Mouse (Mus musculus) MEL (cell line): ENCODE results near the gene Mtx1. TPM values are rescaled to one million over a fixed set of nuclear protein-coding genes. Genes with fewer than 3 reads are reported as not detected.

Source experiments
- DNase-seq: peaks from one replicate; pipeline ENCODE4 v3.0.0; 2011; ENCODE audit warnings: low read depth, low spot score
- H3K27ac ChIP-seq: 2 replicates; pipeline ENCODE4 v1.5.1; 2012; ENCODE audit warnings: low read depth, mild to moderate bottlenecking, control low read depth, low read length, moderate library complexity; ENCODE audit not compliant: control insufficient read depth
- H3K27me3 ChIP-seq, 2 experiments: fragments of 150-350 bp in 1 of 2; sonication (generic) in 1 of 2; 2 replicates each; pipeline ENCODE4 v1.6.1; 2012; ENCODE audit warnings: low read length in 2 of 2, mild to moderate bottlenecking in 2 of 2, improper control_type of control experiment in 1 of 2, moderate library complexity in 1 of 2; ENCODE audit not compliant: insufficient read depth in 2 of 2, control insufficient read depth in 1 of 2
- H3K36me3 ChIP-seq, 2 experiments: 2 replicates each; pipeline ENCODE4 v1.6.1; 2012 to 2014; ENCODE audit warnings: low read length in 2 of 2, improper control_type of control experiment in 1 of 2, inconsistent platforms in 1 of 2, mild to moderate bottlenecking in 1 of 2; ENCODE audit not compliant: insufficient read depth in 2 of 2, control insufficient read depth in 1 of 2
- H3K4me1 ChIP-seq, 2 experiments: fragments of 150-350 bp in 1 of 2; sonication (generic) in 1 of 2; 2 replicates each; pipeline ENCODE4 v1.6.1; 2012; ENCODE audit warnings: low read length in 2 of 2, improper control_type of control experiment in 1 of 2, mild to moderate bottlenecking in 1 of 2; ENCODE audit not compliant: insufficient read depth in 2 of 2, control insufficient read depth in 1 of 2
- H3K4me3 ChIP-seq, 2 experiments: fragments of 150-350 bp in 1 of 2; sonication (generic) in 1 of 2; 2 replicates each; pipeline ENCODE4 v1.5.1; 2012; ENCODE audit warnings: low read depth in 2 of 2, low read length in 2 of 2, mild to moderate bottlenecking in 2 of 2, moderate library complexity in 2 of 2, control low read depth in 1 of 2, improper control_type of control experiment in 1 of 2; ENCODE audit not compliant: control insufficient read depth in 1 of 2, insufficient read depth in 1 of 2
- H3K79me2 ChIP-seq: 2 replicates; pipeline ENCODE4 v1.6.1; 2012; ENCODE audit warnings: mild to moderate bottlenecking, low read length, moderate library complexity; ENCODE audit not compliant: control insufficient read depth, poor library complexity, insufficient read depth
- H3K9ac ChIP-seq: 2 replicates; pipeline ENCODE4 v1.6.1; 2012; ENCODE audit warnings: low read depth, mild to moderate bottlenecking, control low read depth, low read length, moderate library complexity; ENCODE audit not compliant: control insufficient read depth, poor library complexity, severe bottlenecking
- H3K9me3 ChIP-seq: fragments of 150-350 bp; sonication (generic); replicated peaks from 2 replicates; pipeline ENCODE4 v1.6.1; 2012; ENCODE audit warnings: mild to moderate bottlenecking, low read length, improper control_type of control experiment, moderate library complexity; ENCODE audit not compliant: insufficient read depth
- BHLHE40 ChIP-seq: IDR thresholded peaks from 2 replicates; pipeline ENCODE4 v1.6.1; 2012; ENCODE audit warnings: low read depth, mild to moderate bottlenecking, inconsistent platforms, low read length, improper control_type of control experiment, borderline replicate concordance
- CHD1 ChIP-seq: IDR thresholded peaks from 2 replicates; pipeline ENCODE4 v1.6.1; 2012; ENCODE audit warnings: low read depth, mild to moderate bottlenecking, inconsistent platforms, low read length, improper control_type of control experiment
- CHD2 ChIP-seq: IDR thresholded peaks from 2 replicates; pipeline ENCODE4 v1.6.1; 2011; ENCODE audit warnings: low read length, improper control_type of control experiment
- CTCF ChIP-seq, 3 experiments: IDR thresholded peaks in 2 of 3; conservative IDR thresholded peaks in 1 of 3; 2 replicates each; pipeline ENCODE4 v1.5.1; 2011 to 2012; ENCODE audit warnings: low read length in 3 of 3, low read depth in 2 of 3, mild to moderate bottlenecking in 2 of 3, improper control_type of control experiment in 1 of 3, inconsistent platforms in 1 of 3, mixed read lengths in 1 of 3, moderate library complexity in 1 of 3; ENCODE audit not compliant: control insufficient read depth in 1 of 3, insufficient read depth in 1 of 3, poor library complexity in 1 of 3, severe bottlenecking in 1 of 3
- E2F4 ChIP-seq: IDR thresholded peaks from 2 replicates; pipeline ENCODE4 v1.6.1; 2011; ENCODE audit warnings: low read depth, low read length, improper control_type of control experiment, borderline replicate concordance
- EP300 ChIP-seq, 2 experiments: IDR thresholded peaks; 2 replicates each; pipeline ENCODE4 v1.6.1; 2011; ENCODE audit warnings: improper control_type of control experiment in 2 of 2, low read length in 2 of 2, low read depth in 1 of 2, mild to moderate bottlenecking in 1 of 2
- GABPA ChIP-seq: IDR thresholded peaks from 2 replicates; pipeline ENCODE4 v1.6.1; 2012; ENCODE audit warnings: low read depth, mild to moderate bottlenecking, inconsistent platforms, low read length, improper control_type of control experiment, moderate library complexity
- GATA1 ChIP-seq: IDR thresholded peaks from 2 replicates; pipeline ENCODE4 v1.6.1; 2011; ENCODE audit warnings: low read depth, low read length, improper control_type of control experiment
- HCFC1 ChIP-seq: IDR thresholded peaks from 2 replicates; pipeline ENCODE4 v1.6.1; 2012; ENCODE audit warnings: low read depth, mild to moderate bottlenecking, inconsistent platforms, low read length, improper control_type of control experiment, moderate library complexity
- MAFK ChIP-seq: IDR thresholded peaks from 2 replicates; pipeline ENCODE4 v1.6.1; 2011; ENCODE audit warnings: low read depth, mild to moderate bottlenecking, low read length, improper control_type of control experiment, borderline replicate concordance
- MAZ ChIP-seq: IDR thresholded peaks from 2 replicates; pipeline ENCODE4 v1.6.1; 2012; ENCODE audit warnings: low read depth, mild to moderate bottlenecking, inconsistent platforms, low read length, improper control_type of control experiment
- MEF2A ChIP-seq: IDR thresholded peaks from 2 replicates; pipeline ENCODE4 v1.6.1; 2014; ENCODE audit warnings: low read depth, mild to moderate bottlenecking, inconsistent platforms, low read length, improper control_type of control experiment; ENCODE audit not compliant: poor library complexity, insufficient replicate concordance, severe bottlenecking; ENCODE audit errors: extremely low read depth
- MXI1 ChIP-seq: IDR thresholded peaks from 2 replicates; pipeline ENCODE4 v1.6.1; 2011; ENCODE audit warnings: mild to moderate bottlenecking, low read depth, low read length, improper control_type of control experiment
- MYB ChIP-seq: IDR thresholded peaks from 2 replicates; pipeline ENCODE4 v1.6.1; 2011; ENCODE audit warnings: mild to moderate bottlenecking, low read depth, low read length, improper control_type of control experiment
- MYC ChIP-seq: IDR thresholded peaks from 2 replicates; pipeline ENCODE4 v1.6.1; 2011; ENCODE audit warnings: low read depth, mild to moderate bottlenecking, low read length, improper control_type of control experiment, moderate library complexity
- NELFE ChIP-seq: IDR thresholded peaks from 2 replicates; pipeline ENCODE4 v1.6.1; 2011; ENCODE audit warnings: low read depth, low read length, improper control_type of control experiment
- POLR2AphosphoS2 ChIP-seq: IDR thresholded peaks from 2 replicates; pipeline ENCODE4 v1.6.1; 2011; ENCODE audit warnings: low read length, improper control_type of control experiment
- RCOR1 ChIP-seq: IDR thresholded peaks from 2 replicates; pipeline ENCODE4 v1.6.1; 2012; ENCODE audit warnings: low read depth, mild to moderate bottlenecking, inconsistent platforms, low read length, improper control_type of control experiment
- SIN3A ChIP-seq: IDR thresholded peaks from 2 replicates; pipeline ENCODE4 v1.6.1; 2012; ENCODE audit warnings: low read length, improper control_type of control experiment, inconsistent platforms
- TAL1 ChIP-seq: IDR thresholded peaks from 2 replicates; pipeline ENCODE4 v1.6.1; 2012; ENCODE audit warnings: mild to moderate bottlenecking, inconsistent platforms, low read length, moderate library complexity, mixed read lengths
- TBP ChIP-seq: IDR thresholded peaks from 2 replicates; pipeline ENCODE4 v1.8.0; 2011; ENCODE audit warnings: low read depth, low read length, improper control_type of control experiment
- UBTF ChIP-seq: IDR thresholded peaks from 2 replicates; pipeline ENCODE4 v1.6.1; 2012; ENCODE audit warnings: low read depth, mild to moderate bottlenecking, inconsistent platforms, low read length, improper control_type of control experiment, moderate library complexity, borderline replicate concordance; ENCODE audit not compliant: insufficient read depth
- USF1 ChIP-seq: IDR thresholded peaks from 2 replicates; pipeline ENCODE4 v1.6.1; 2014; ENCODE audit warnings: low read depth, mild to moderate bottlenecking, inconsistent platforms, low read length, improper control_type of control experiment, moderate library complexity
- ZC3H11A ChIP-seq: IDR thresholded peaks from 2 replicates; pipeline ENCODE4 v1.6.1; 2012; ENCODE audit warnings: low read depth, mild to moderate bottlenecking, inconsistent platforms, low read length, improper control_type of control experiment
- ZNF384 ChIP-seq: IDR thresholded peaks from 2 replicates; pipeline ENCODE4 v1.6.1; 2012; ENCODE audit warnings: low read depth, mild to moderate bottlenecking, inconsistent platforms, low read length, improper control_type of control experiment
- polyA plus RNA-seq, 2 experiments: library from polyadenylated mRNA; stranded (reverse) in 1 of 2; unstranded in 1 of 2; fragments of >175 nt in 1 of 2; fragments of >200 nt in 1 of 2; gene quantifications; 2 replicates each; pipeline versions ENCODE4 v1.2.1 to v1.2.4; 2012; ENCODE audit warnings: low replicate concordance in 2 of 2, low read depth in 1 of 2; ENCODE audit not compliant: insufficient read length in 2 of 2, insufficient read depth in 1 of 2, missing spikeins in 1 of 2
- total RNA-seq: library from RNA; depleted of rRNA; stranded (reverse); fragments of 300-350 nt; gene quantifications from 2 replicates; pipeline ENCODE4 v1.2.3, GENCODE M21; 2012

The Mtx1 gene
- total and polyA plus RNA-seq, 3 experiments = 314 to 369 TPM; not detected in 1

DNA sequence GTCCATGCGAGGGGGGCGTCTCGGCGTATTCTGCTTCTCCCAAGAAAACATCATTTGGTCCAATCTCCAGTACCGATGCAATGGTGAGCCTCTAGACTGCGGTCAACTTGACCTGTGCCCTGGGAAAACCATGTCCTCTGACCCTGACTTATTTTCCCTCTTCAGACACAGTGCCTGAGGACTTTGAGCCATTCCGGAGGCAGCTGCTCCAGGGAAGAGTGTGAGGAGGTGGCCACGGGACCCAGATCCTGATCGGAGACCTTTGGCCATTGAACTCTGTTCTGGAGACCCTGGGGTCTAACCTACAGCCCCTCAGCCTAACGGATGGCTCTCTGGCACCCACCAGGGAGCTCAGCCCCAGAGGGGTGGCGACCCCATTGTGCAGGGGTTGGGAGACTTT, 527 bp downstream of the Mtx1 start:
- Histone ChIP-seq H3K9me3 (no peaks in the 10 kb centered on the region), H3K36me3 (peaks cover 0 to 2% of the 10 kb centered on the region in 2 experiments; a peak in 1 of 4 replicates), H3K4me1 (peaks cover 2 to 8% of the 10 kb centered on the region in 2 experiments; a peak in 3 of 4 replicates), H3K79me2 (no peaks in the 10 kb centered on the region), H3K27ac (no peak overlapping the region), H3K27me3 (no peaks in the 10 kb centered on the region), H3K9ac (no peak overlapping the region), H3K4me3 (no peak overlapping the region)
- TF ChIP-seq RCOR1 = no peak
- no peak for TF ChIP-seq BHLHE40
- TF ChIP-seq GABPA = no peak
- TF ChIP-seq TAL1 = no peak
- TF ChIP-seq SIN3A = no peak
- no peak for TF ChIP-seq MAFK
- TF ChIP-seq HCFC1 = no peak
- TF ChIP-seq ZNF384 = no peak
- no peak for TF ChIP-seq CTCF (IDR thresholded peaks at IDR 0.05 in 2 of 3, conservative IDR thresholded peaks at IDR 0.05 in 1 of 3; ENCODE audit: control insufficient read depth in 1 of 3, insufficient read depth in 1 of 3, low read depth in 2 of 3, low read length in 3 of 3, poor library complexity in 1 of 3, severe bottlenecking in 1 of 3)
- no peak for TF ChIP-seq GATA1
- TF ChIP-seq MXI1 = no peak
- no peak for TF ChIP-seq MAZ
- TF ChIP-seq UBTF = no peak
- DNase-seq = no peak

DNA sequence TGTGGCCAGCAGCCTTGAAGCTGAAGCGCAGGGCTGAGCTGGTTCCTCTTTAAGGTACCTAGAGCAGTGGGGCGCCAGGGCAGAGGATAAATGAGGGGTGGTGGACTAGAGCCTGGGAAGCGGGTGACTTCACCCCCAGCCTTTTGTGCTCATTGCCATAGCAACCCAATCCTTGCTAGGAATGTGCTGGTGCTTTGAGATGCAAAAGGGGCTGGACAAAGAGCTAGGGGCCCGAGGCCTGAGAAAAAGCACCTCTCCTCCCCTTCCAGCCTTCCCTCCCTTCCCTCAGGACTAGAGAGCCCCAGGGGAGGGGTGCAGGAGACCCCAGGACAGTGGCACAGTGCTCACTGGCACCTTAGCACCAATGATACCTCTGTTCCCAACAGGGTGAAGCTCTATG, 970 bp downstream of the Mtx1 start:
- DNase-seq = no peak
- TF ChIP-seq MEF2A (no peak), BHLHE40 (no peak), CHD2 (no peak), MYB (no peak), TBP (no peak), EP300 (IDR thresholded peaks at IDR 0.05; ENCODE audit: low read depth in 1 of 2, low read length in 2 of 2) (no peak), ZC3H11A (no peak), POLR2AphosphoS2 (no peak), MYC (no peak), USF1 (no peak), GATA1 (no peak), RCOR1 (no peak), MAFK (no peak), NELFE (no peak), CTCF (IDR thresholded peaks at IDR 0.05 in 2 of 3, conservative IDR thresholded peaks at IDR 0.05 in 1 of 3; ENCODE audit: control insufficient read depth in 1 of 3, insufficient read depth in 1 of 3, low read depth in 2 of 3, low read length in 3 of 3, poor library complexity in 1 of 3, severe bottlenecking in 1 of 3) (no peak), UBTF (no peak), CHD1 (no peak), E2F4 (no peak)
- TF ChIP-seq, all 39 proteins: peak for 0
- Histone ChIP-seq H3K36me3 (peaks cover 0 to 2% of the 10 kb centered on the region in 2 experiments; a peak in 1 of 4 replicates), H3K9ac (no peak overlapping the region), H3K4me3 (no peak overlapping the region), H3K27me3 (no peaks in the 10 kb centered on the region), H3K9me3 (no peaks in the 10 kb centered on the region), H3K79me2 (no peaks in the 10 kb centered on the region), H3K4me1 (peaks cover 2 to 8% of the 10 kb centered on the region in 2 experiments; a peak in 3 of 4 replicates), H3K27ac (no peak overlapping the region)
